Mouse (Mus musculus) MEL (cell line): ENCODE data around the gene Adam1b.
A peak's percentile ranks its signal among the peaks of the same experiment; 100 is the strongest.

ENCODE experiments used
- CTCF ChIP-seq, 3 experiments: IDR thresholded peaks in 2 of 3; conservative IDR thresholded peaks in 1 of 3; 2 replicates each; pipeline ENCODE4 v1.5.1; 2011 to 2012; ENCODE audit warnings: low read length in 3 of 3, low read depth in 2 of 3, mild to moderate bottlenecking in 2 of 3, improper control_type of control experiment in 1 of 3, inconsistent platforms in 1 of 3, mixed read lengths in 1 of 3, moderate library complexity in 1 of 3; ENCODE audit not compliant: control insufficient read depth in 1 of 3, insufficient read depth in 1 of 3, poor library complexity in 1 of 3, severe bottlenecking in 1 of 3
- GABPA ChIP-seq: IDR thresholded peaks from 2 replicates; pipeline ENCODE4 v1.6.1; 2012; ENCODE audit warnings: low read depth, mild to moderate bottlenecking, inconsistent platforms, low read length, improper control_type of control experiment, moderate library complexity
- NELFE ChIP-seq: IDR thresholded peaks from 2 replicates; pipeline ENCODE4 v1.6.1; 2011; ENCODE audit warnings: low read depth, low read length, improper control_type of control experiment
- POLR2A ChIP-seq, 2 experiments: IDR thresholded peaks; 2 replicates each; pipeline ENCODE4 v1.6.1; 2011 to 2012; ENCODE audit warnings: low read length in 2 of 2, mild to moderate bottlenecking in 2 of 2, control low read depth in 1 of 2, improper control_type of control experiment in 1 of 2, low read depth in 1 of 2, moderate library complexity in 1 of 2; ENCODE audit not compliant: control insufficient read depth in 1 of 2, insufficient read depth in 1 of 2, poor library complexity in 1 of 2
- TAL1 ChIP-seq: IDR thresholded peaks from 2 replicates; pipeline ENCODE4 v1.6.1; 2012; ENCODE audit warnings: mild to moderate bottlenecking, inconsistent platforms, low read length, moderate library complexity, mixed read lengths
- TBP ChIP-seq: IDR thresholded peaks from 2 replicates; pipeline ENCODE4 v1.8.0; 2011; ENCODE audit warnings: low read depth, low read length, improper control_type of control experiment

DNA sequence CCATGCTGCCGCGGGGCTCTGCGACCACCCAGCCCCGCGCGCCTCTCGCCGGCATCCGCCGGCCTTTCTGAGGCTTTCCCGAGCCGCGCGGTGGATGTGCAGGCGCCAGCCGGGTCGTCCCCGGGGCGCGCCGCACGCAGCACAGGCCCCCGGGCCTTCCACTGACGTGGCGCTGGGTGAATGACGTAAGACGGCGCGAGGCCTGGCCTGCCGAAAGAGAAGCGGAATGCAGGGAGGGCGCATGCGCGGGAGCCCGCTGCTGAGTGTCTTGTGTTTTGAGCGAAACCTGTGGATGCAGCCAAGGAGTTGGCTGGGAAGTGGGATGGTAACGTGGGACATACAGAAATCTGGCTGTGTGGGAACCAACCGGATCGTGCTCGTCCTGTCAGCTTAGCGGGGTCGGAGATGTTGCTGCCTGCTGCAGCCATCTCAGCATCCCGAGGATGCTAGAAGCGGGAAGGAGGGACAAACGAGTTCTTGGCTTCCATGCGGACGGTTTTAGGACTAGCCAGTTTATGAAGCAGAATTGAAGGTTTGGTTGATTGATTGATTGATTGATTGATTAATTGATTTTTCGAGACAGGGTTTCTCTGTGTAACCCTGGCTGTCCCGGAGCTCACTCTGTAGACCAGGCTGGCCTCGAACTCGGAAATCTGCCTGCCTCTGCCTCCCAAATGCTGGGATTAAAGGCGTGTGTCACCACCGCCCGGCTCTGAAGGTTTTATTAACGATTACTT is 42.7 kb upstream of the Adam1b start, which contains the start of gene Mapkapk5:
- TF ChIP-seq GABPA (0 out of 2 replicates have a peak, but pooled peaks have one; percentile 27), NELFE (peak; percentile 92), TAL1 (no peak), TBP (no peak; the same call in 1 of the 2 replicates), POLR2A (IDR thresholded peaks at IDR 0.05; ENCODE audit: control insufficient read depth in 1 of 2, insufficient read depth in 1 of 2, low read depth in 1 of 2, low read length in 2 of 2, poor library complexity in 1 of 2) (peak; percentile 86 to 92), CTCF (IDR thresholded peaks at IDR 0.05 in 2 of 3, conservative IDR thresholded peaks at IDR 0.05 in 1 of 3; ENCODE audit: control insufficient read depth in 1 of 3, insufficient read depth in 1 of 3, low read depth in 2 of 3, low read length in 3 of 3, poor library complexity in 1 of 3, severe bottlenecking in 1 of 3) (no peak)
